Mouse (Mus musculus): ENCODE results near the gene Thpo.
A peak's percentile ranks its signal among the peaks of the same experiment; 100 is the strongest.

The Thpo gene

DNA sequence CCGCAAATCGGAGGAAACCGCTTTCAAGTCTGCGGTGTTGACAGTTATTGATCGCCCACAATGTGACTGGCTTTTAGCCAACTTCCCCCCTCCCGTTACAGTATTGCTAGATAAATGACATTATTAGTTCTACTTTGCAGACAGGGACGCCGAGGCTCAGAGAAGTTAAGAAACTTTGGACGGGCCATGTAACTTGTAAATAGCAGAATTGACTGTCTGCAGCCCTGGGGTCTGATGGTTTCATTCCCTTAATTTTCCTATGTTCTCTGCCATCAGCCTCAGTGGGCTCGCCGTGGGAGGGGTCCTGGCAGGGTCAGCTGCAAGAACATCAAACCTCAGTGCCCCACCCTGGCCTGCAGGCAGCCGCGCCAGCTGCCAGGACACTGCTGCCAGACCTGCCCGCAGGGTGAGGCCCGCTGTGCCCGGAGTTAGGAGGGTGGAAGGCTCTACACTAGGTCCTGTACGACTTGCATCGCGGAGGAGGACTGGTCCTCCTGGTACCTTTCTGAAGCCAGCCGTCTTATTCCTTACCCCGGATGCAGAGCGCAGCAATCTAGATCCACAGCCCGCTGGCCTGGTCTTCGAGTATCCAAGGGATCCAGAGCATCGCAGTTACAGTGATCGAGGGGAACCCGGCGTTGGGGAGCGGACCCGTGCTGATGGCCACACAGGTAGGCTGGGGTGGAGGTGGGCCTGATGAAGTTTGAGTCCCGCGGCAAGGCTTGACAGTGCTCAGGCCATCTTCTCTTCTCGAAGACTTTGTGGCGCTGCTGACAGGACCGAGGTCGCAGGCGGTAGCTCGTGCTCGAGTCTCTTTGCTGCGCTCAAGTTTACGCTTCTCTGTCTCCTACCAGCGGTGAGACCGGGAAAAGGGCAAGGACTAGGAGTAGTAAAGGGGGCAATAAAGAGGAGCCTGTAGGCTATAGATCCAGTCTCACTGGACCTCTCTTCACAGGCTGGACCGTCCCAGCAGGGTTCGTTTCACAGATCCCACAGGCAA is at the start of gene Thpo:
Thpo (minus strand) TSS at position 781 of the 1,000 bp plus-strand sequence.
- no peak for DNase-seq

DNA sequence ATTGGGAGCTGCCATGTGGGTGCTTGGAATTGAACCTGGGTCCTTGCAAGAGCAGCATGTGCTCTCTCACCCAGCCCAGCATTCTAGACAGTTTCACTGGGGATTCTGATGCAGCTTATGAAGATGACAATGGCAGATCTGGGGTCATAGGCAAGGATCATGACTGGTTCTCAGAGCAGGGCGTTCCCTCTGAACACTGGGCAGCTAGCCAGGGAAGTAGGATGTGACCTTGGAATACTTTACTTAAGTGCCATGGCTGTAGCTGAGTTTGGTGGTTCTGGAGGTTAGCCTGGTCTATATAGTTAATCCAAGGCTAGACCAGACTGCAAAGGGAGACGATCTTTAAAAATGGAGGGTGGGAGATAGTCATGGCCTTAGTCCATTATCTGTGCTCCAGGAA is 49.6 kb upstream of the Thpo start:
- peak; percentile 15 for DNase-seq

DNA sequence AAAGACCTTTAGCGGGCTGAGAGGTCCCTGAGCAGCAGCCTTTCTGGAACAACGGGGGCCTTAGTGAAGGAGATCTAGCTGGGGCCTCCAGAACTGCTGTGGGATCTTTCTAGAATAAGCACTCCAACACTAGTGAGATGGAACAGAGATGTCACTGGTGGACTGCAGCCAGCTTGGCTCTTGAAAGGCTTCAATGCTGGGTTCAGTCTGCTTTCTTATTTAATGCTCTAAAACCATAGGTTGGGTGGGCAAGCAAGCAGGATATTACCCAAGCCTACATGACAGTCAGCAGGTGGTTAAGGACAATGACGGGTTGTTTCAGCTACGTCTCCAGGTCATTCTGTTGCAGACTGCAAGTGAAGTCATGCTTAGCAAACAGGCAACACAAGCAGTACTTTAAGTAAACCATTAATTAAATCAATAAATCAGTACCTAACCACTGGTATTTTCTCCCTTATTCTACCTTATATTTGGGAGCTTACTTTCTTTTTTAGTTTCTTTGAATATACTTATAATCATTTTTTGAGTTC is 46.9 kb upstream of the Thpo start:
- no peak for DNase-seq

DNA sequence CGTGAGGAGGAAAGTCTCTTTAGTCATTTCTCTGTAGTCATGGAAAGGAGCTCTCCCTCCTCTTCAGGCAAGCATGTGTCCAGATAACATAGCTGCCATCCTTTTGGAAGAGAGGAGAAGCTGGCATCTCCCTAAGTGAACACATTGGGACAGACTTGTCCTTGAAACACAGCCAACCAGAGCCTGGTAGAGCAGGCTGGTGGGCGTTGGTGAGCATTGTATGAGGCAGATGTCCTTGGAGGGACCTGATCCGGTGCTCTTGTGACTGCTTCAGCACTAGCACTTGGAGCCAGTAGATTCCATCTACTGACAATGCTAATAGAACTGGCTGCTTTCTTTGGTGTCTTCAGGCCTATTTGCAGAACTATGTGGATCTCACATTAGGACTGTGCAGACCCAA is 45.5 kb upstream of the Thpo start:
- no peak for DNase-seq

DNA sequence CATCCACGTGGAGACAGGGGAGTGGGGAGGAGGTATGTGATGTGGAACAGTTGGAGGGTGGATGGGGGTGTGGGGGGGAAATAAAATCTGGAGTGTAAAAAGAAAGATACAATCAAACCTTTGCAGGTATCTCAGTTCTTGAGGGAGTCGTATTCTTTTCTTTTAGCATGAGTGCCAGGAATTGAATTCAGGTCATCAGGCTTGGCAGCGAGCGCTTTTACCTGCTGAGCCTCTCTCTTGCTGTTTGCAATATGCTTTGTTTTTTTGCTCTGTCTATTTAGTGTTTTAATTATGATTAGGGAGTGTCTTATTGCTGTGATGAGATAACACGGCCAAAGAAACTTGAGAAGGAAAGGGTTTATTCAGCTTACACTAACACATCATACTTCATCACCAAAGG is 40.7 kb upstream of the Thpo start:
- no peak for DNase-seq

DNA sequence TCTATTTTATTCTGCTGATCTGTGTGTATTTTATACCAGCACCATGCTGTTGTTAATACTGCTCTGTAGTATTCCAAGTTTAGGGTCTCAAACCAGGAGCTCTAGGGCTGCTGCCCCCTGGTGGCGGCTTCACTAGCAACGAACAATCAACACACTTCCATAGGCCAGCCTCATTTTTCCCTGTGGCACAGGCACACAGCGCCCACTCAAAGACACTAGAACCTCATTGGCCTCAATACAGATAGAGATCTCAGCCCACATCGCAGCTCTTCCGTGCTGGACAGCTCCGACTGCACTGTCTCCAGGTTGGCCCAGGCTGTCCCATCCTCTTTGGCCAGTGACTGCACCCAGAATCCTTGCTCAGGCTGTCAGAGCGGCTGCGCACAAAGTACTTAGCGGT is 30.9 kb upstream of the Thpo start:
- DNase-seq = peak; percentile 78

DNA sequence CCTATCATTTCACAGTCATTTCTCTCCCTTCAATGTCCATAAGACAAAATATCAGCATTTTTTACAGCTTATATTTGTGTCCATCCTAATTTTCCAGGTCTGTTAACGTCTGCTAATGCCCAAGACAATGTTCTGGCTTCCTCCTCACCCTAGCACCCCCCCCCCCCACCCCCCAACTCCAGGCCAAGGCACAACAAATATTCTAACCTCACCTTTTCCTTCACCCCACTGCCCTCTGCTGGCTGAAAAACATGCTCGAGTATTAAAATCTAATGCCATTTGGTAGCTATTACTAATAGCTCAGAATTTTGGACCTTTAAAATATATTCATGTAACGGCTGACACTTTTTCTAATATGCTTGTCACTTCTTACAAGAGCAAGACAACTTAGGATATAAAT is 27.4 kb upstream of the Thpo start:
- DNase-seq = peak; percentile 81

DNA sequence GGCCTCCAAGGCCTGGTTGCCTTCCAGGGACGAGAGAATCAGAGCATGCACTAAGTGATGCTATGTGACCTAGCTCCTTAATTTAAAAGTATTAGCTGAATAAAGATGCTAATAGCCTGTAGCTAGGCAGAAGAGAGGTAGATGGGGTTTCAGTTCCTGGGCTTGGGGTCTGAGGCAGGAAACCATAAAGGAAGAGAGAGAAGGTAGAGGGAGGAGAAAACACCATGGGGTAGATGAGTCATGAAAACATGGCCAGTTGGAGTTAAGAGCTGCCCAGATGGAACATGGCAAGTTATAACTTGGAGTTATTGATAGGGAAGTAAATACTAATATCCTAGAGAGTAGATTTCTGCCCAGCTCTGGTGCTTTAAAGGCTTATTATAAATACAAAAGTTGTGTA is 23.1 kb upstream of the Thpo start:
- no peak for DNase-seq

DNA sequence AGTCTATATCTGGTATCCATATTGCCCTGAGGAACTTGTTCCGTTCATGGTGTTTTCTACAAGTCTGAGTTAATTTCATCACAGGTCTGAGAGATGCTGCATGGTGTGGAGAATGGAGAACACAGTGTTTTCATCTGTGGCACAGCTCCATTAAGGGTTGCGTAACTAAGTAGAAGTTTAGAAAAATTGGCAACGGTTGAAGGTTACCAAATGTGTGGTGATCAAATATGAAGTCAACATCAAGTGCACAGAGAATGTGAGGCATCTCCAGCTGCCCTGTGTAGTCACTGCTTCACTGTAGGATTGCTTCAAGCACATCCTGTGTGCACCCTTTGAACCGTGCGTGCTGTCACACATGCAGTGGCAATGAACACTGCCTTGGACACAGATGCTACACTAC is 21.7 kb upstream of the Thpo start:
- DNase-seq = peak; percentile 79

DNA sequence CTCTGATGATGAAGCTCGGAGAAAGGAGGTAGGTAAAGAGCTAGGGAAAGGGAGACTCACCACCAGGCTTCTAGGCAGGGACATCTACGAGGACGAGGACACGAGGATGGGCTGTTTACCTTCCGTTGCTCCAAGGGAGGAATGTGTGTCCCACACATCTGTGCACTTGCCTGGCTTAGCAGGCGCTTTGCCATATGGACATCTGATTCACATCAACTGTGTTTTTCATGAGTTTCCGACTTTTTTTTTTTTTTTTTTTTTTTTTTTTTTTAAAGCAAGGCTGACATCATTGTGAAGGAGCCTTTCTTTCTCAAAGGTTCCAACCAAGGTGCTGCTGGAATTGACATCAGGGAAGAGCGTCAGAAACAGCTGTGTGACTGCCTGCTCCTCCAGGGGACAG is 16.2 kb upstream of the Thpo start:
- no peak for DNase-seq

DNA sequence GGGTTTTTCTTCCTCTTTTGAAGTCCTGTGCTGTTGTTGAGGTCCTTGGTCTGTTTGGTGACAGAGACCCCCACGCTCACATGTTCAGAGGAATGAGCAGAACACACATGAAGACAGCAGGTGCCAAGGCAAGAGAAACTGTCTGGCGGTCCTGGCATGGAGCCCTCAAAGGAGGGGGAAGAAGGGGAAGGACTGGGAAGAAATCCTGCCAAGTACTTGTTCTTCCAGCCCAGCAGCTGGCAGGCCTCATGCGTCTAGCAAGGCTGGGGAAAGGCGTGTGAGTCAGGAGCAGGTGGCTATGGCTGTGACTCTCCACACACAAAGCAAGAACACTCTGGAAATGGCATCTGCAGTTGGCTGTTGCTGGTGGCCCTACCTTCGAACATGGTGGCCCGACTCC is 12.3 kb upstream of the Thpo start:
- peak; percentile 77 for DNase-seq

DNA sequence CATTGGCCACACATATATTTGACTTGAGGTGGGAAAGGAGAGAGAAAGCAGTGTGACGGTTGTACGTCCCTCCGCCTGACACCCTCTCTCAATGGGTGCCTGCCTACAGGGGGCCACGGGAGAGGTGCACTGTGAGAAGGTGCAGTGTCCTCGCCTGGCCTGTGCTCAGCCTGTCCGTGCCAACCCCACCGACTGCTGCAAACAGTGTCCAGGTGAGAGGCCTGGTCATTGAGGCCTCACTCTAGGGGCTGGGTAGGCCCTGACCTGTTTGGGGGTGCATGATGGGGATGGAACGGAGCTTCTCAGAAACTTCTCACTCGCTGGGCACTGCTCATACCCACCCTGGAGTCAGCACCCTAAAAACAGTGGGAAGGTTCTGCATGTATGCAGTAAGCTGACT is 5.5 kb upstream of the Thpo start:
- DNase-seq = no peak

DNA sequence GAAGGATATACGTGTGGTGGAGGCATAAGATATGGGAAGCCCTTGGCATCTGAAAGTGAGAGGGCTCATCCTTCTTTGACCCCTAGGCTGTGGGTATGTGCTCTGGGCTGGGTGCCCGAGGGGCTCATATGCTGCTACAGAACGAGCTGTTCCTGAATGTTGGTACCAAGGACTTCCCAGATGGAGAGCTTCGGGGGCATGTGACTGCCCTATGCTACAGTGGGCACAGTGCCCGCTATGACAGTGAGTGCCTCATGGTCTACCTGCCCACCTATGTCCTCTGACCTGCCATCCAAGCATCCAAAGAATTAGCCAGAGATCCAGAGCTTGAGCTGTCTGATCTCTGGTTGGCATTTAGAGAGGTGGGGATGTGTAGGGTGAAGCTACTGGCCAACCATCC is 2.5 kb upstream of the Thpo start:
- no peak for DNase-seq

DNA sequence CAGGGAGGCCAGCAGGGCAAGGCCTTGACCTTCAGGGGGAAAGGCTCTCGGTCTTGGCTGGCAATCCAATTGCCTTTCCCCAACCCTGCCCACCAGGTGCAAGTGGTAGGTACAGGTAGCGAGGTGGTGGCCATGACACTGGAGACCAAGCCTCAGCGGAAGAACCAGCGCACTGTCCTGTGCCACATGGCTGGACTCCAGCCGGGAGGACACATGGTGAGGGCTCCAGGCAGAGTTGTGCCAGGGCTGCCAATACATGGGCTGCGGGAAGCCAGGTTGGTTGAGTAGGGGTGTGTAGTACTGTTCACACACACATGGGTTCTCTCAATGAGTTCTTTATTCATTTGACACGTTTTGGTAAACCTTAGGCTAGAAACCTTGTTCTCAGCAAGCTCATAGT is 1.9 kb upstream of the Thpo start:
- no peak for DNase-seq

DNA sequence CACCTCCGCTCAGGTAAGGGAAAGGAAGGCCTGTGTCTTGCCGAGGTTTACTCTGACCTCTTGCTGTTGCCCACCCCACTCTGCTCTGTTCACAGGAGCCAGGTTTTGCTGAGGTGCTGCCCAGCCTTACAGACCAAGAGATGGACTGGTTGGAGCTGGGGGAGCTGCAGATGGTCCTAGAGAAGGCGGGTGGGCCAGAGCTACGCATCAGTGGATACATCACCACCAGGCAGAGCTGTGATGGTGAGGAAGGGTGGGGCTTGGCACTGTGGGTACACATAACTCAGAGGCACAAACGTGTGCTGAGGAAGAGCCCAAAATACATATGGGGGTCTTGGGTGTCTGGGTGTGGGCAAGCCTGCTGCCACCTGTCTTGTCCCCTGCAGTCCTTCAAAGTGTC is 1.3 kb upstream of the Thpo start:
- DNase-seq = no peak

DNA sequence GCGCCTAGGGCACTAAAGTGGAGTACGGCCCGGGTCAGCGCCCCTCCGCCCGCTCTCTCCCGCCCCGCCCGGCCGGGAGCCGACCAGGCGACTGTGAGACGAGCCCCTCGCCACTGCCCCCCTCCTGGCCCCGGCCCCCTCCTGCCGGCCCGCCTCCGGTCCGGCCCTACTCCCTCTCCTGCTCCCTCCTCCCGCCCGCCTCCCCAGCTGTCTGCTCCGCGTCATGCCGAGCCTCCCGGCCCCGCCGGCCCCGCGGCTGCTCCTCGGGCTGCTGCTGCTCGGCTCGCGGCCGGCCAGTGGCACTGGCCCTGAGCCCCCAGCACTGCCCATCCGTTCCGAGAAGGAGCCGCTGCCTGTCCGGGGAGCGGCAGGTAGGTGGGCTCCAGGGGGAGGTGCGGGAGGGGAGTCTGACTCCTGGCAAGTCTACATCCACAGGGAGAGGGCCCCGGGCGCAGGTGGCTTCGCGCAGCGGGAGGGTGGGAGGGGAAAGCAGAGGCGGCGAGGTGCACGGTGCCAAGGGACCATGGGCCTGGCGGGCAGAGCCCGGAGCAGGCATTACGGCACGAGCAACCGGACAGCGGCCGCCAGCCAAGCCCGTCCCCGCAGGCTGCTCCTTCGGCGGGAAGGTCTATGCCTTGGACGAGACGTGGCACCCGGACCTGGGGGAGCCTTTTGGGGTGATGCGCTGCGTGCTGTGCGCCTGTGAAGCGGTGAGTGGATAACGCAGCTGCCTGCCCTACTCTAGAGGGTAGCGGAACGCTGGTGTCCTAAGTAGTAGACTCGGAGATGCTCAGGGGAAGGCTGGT is 1.2 kb downstream of the Thpo start, which contains the start of gene Chrd:
Chrd (plus strand) TSS at position 203 of the 806 bp plus-strand sequence.
- DNase-seq = peak; percentile 54

DNA sequence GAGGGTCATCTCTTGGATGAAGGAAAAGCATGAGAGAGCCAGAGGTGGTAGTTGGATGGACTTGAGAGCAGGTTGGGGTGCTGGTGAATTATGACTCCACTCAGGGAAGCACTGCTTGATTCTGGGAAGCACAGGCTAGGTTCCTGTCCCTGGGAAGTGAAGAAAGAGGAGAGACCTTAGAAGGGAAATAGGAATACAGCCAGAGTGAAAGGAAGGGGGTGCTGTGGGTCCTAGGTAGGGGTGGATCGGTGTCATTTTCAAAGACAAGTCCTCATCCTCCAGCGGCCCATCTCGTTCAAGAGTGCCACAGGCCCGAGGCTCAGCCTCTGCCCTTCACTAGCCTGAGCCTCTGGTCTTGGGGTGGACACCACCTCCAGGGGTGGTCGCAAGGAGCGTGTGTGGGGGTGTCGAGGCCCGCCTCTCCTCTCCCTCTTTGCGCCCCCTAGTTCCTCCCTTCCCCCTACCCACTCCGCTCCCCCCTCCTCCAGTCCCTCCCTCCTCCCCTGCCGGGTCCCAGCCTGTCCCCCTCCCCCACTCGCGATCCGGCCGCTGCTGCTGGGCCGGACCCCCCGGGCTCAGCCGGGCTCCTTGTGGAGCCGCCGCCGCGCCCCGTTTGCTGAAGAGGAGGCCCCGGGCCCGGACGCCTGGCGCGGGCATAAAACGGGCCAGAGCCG is 1.9 kb downstream of the Thpo start:
- no peak for DNase-seq

DNA sequence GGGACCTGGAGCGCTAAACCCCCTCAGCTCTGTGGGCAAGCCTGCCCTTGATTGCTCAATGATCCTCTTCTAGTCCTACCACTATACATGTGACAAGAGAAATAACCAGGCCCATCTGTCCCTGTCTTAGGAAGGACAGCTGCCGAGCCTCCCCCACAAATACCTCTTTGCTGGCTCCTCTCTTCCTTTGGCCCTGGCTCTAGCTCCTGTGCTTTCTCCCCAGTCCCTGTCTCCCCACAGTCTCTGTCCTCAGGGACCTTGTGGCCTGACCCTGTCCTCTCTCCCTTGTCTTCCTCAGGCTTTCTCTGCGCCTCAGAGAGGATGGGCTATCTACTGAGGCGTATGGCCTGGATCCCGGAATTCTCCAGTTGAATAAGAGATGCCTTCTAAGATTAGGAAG is 2.6 kb downstream of the Thpo start:
- DNase-seq = no peak

DNA sequence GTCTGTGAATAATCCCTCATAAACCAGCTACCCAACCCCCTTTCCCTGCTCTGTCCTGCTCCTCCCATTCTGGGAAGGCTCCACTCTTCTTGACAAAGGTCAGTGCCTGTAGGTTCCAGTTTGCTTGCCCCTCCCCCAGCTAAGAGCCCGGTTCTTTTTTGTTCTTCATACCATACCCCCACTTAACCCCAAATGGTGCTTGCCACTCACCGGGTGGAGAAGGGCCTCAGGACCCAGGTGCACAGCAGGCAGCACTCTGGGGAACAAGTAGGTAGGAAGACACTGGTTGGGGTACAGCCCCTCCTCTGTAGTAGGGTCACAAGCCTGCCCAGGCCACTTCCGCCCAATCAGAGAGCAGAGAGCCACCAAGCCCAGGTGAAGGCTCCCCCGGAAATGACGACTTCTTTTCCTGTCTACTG is 4.0 kb downstream of the Thpo start:
- no peak for DNase-seq

DNA sequence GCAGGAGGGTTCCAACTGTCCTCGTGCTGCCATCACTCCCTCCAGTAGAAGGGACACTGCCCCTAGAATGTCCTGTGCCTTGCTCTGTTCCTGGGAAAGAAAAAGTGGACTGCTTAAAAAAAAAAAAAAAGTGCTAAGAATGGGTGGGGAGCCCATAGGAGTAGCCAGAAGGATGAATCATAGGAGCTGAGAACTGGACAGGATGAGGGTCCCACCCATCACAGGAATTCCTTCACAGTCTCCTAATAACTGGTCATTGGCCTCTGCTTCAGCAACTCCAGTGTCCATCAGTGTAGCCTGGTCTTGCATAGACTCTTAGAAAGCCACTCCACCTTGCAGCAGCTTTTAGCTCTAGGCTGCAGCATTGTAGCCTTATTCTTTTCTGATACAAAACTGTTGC is 7.9 kb downstream of the Thpo start:
- no peak for DNase-seq

DNA sequence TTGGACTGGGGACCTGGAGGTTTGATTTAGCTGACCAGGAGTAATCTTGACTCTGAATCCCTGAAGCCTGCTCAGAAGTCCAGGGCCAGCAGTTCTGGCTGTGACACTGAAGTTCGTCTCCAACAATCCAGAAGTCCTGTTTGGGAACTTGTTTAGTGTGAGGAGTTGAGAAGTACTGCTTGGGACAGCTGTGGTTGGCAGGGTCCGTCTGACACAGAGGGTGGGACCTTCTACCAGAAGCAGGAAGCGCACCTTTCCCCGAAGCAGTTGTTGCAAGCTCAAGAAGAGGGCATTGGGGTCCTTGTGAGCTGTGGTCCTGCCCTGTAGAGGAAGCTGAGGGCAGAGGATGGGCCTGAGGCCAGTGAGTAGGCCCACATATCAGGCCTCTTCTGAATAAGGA is 8.6 kb downstream of the Thpo start:
- DNase-seq = no peak

DNA sequence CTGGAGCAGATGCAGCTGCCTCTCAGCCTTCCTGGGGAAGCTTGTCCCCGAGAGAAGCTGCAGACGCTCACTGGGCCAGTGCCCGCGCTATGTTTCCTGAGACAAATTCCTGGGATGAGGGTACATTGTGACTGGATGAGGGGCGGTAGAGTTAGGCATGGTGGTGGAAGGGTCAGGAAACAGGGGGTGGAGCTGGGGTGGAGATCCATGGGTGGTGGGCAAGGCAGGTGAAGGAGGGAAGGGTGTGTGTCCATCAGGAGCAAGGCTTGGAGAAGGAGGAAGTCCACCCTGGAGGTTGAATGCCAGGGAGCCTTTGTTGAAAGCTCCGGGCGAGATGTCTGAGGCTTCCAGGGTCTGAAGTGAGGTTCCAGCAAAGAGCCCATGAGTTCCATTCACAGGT is 9.0 kb downstream of the Thpo start:
- no peak for DNase-seq

DNA sequence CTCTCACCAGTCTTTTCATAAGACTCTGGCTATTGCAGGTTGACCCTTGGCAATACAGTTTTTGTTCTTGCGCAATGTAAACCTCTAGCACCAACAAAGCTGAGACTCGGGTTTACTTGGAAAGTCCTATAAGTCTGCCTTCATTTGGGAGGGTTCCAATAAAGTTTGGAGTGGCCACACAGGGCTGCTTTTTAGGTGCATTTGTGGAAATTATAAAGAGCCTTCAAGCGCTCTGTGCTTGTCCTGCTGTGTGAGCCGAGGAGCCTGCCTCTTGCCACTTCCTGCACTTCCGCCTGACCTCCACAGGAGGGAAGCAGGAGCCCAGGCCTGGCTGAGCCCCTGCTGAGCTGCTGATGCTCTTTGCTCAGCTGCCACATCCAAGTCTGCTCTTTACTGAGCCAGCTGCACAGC is 10.0 kb downstream of the Thpo start:
- DNase-seq = peak; percentile 65
